Mouse (Mus musculus) embryonic facial prominence, embryonic 15.5 days (tissue): ENCODE measurements around the gene Grik3. TPM values are rescaled to one million over a fixed set of nuclear protein-coding genes. Genes with fewer than 3 reads are reported as not detected.

Experiments used
- ATAC-seq: fragments of 200-750 bp; cut with Nextera tagmentation; 2 replicates; pipeline ENCODE4 v1.8.0; 2017; ENCODE audit warnings: low read depth, moderate TSS enrichment; ENCODE audit not compliant: insufficient number of reproducible peaks, low FRiP score, low TSS enrichment
- H3K27ac ChIP-seq: fragments of 300-500 bp; sonication (generic); replicated peaks from 2 replicates; pipeline ENCODE4 v1.5.1; 2015; ENCODE audit warnings: mild to moderate bottlenecking, inconsistent platforms
- H3K27me3 ChIP-seq: fragments of 300-500 bp; sonication (generic); 2 replicates; pipeline ENCODE4 v1.6.1; 2015; ENCODE audit warnings: inconsistent platforms
- H3K36me3 ChIP-seq: fragments of 300-500 bp; sonication (generic); 2 replicates; pipeline ENCODE4 v1.6.1; 2015; ENCODE audit warnings: mild to moderate bottlenecking, inconsistent platforms
- H3K4me1 ChIP-seq: fragments of 300-500 bp; sonication (generic); 2 replicates; pipeline ENCODE4 v1.6.1; 2015; ENCODE audit warnings: inconsistent platforms
- H3K4me2 ChIP-seq: fragments of 300-500 bp; sonication (generic); replicated peaks from 2 replicates; pipeline ENCODE4 v1.6.1; 2015; ENCODE audit warnings: mild to moderate bottlenecking, inconsistent platforms
- H3K4me3 ChIP-seq: fragments of 300-500 bp; sonication (generic); replicated peaks from 2 replicates; pipeline ENCODE4 v1.5.1; 2015; ENCODE audit warnings: mild to moderate bottlenecking, inconsistent platforms
- H3K9ac ChIP-seq: fragments of 300-500 bp; sonication (generic); 2 replicates; pipeline ENCODE4 v1.6.1; 2015; ENCODE audit warnings: inconsistent platforms
- H3K9me3 ChIP-seq: fragments of 300-500 bp; sonication (generic); replicated peaks from 2 replicates; pipeline ENCODE4 v1.6.1; 2016; ENCODE audit warnings: inconsistent platforms
- WGBS: fragments of 180-500 bp; shearing (Covaris S2); methylation state at CpG from one replicate; pipeline ENCODE4 v1.1.7; 2015; 5-methylcytosine and 5-hydroxymethylcytosine counted together
- polyA plus RNA-seq: library from polyadenylated mRNA; unstranded; fragments of >200 nt; fragmentation: Nextera tagmentation; extraction: Ambion mirVana; gene quantifications from 2 replicates; pipeline ENCODE4 v1.2.1, GENCODE M21; 2015

Gene Grik3
- polyA plus RNA-seq, 1 experiment from 2014 or later, result 0.63 TPM

GRCm38 (mm10) chr4:125571651-125572311, 81.3 kb downstream of the Grik3 start:
- Histone ChIP-seq H3K4me3 (no peak overlapping the region), H3K36me3 (no peaks in the 10 kb centered on the region), H3K4me2 (no peak overlapping the region), H3K27me3 (peaks cover 21% of the 10 kb centered on the region), H3K9me3 (no peaks in the 10 kb centered on the region), H3K9ac (no peak overlapping the region), H3K4me1 (peaks cover 7% of the 10 kb centered on the region; the same call in 1 of the 2 replicates), H3K27ac (no peak overlapping the region)
- WGBS, result 26% methylated on average over 12 of the region's 12 CpGs
- no peak for ATAC-seq

GRCm38 (mm10) chr4:125572312-125572663, 81.8 kb downstream of the Grik3 start:
- Histone ChIP-seq H3K27me3 (peaks cover 21% of the 10 kb centered on the region), H3K36me3 (no peaks in the 10 kb centered on the region), H3K4me1 (peaks cover 7% of the 10 kb centered on the region; the same call in 1 of the 2 replicates), H3K27ac (no peak overlapping the region), H3K9me3 (no peaks in the 10 kb centered on the region), H3K4me3 (no peak overlapping the region), H3K9ac (no peak overlapping the region), H3K4me2 (no peak overlapping the region)
- ATAC-seq, result no peak
- WGBS, result 3% methylated on average over 5 of the region's 5 CpGs

GRCm38 (mm10) chr4:125573000-125573399, 82.5 kb downstream of the Grik3 start:
- no peak overlapping the region for H3K4me3 ChIP-seq
- no peaks in the 10 kb centered on the region for H3K9me3 ChIP-seq
- H3K27ac ChIP-seq, result no peak overlapping the region
- no peak overlapping the region for H3K4me2 ChIP-seq
- no peak overlapping the region for H3K9ac ChIP-seq
- H3K4me1 ChIP-seq, result peaks cover 7% of the 10 kb centered on the region; the same call in 1 of the 2 replicates
- 16% methylated on average over 5 of the region's 5 CpGs for WGBS
- H3K27me3 ChIP-seq, result peaks cover 21% of the 10 kb centered on the region
- no peak for ATAC-seq
- H3K36me3 ChIP-seq, result no peaks in the 10 kb centered on the region

GRCm38 (mm10) chr4:125573951-125574675, 83.6 kb downstream of the Grik3 start:
- WGBS, result 23% methylated on average over 11 of the region's 11 CpGs
- Histone ChIP-seq H3K36me3 (no peaks in the 10 kb centered on the region), H3K9ac (no peak overlapping the region), H3K4me3 (no peak overlapping the region), H3K4me1 (peaks cover 7% of the 10 kb centered on the region; the same call in 1 of the 2 replicates), H3K4me2 (no peak overlapping the region), H3K9me3 (no peaks in the 10 kb centered on the region), H3K27me3 (peaks cover 21% of the 10 kb centered on the region), H3K27ac (no peak overlapping the region)
- ATAC-seq, result no peak

GRCm38 (mm10) chr4:125580336-125580735, 89.8 kb downstream of the Grik3 start:
- Histone ChIP-seq H3K27me3 (no peaks in the 10 kb centered on the region), H3K4me3 (no peak overlapping the region), H3K9me3 (no peaks in the 10 kb centered on the region), H3K9ac (no peak overlapping the region), H3K4me1 (no peaks in the 10 kb centered on the region), H3K4me2 (no peak overlapping the region), H3K36me3 (no peaks in the 10 kb centered on the region), H3K27ac (no peak overlapping the region)
- 23% methylated on average over 5 of the region's 5 CpGs for WGBS
- no peak for ATAC-seq

- H3K9ac ChIP-seq, result no peak overlapping the region
- 65% methylated on average over 9 of the region's 9 CpGs for WGBS
- H3K27ac ChIP-seq, result no peak overlapping the region
- no peaks in the 10 kb centered on the region for H3K36me3 ChIP-seq
- peaks cover 20% of the 10 kb centered on the region for H3K27me3 ChIP-seq
- H3K4me2 ChIP-seq, result no peak overlapping the region
- no peak overlapping the region for H3K4me3 ChIP-seq
- no peak for ATAC-seq
- no peaks in the 10 kb centered on the region for H3K9me3 ChIP-seq
- no peaks in the 10 kb centered on the region for H3K4me1 ChIP-seq
These were observed 92.8 kb downstream of the Grik3 start for GRCm38 (mm10) chr4:125583272-125583671.

- ATAC-seq, result no peak
- Histone ChIP-seq H3K4me3 (no peak overlapping the region), H3K27me3 (peaks cover 25% of the 10 kb centered on the region), H3K9ac (no peak overlapping the region), H3K4me1 (no peaks in the 10 kb centered on the region), H3K36me3 (no peaks in the 10 kb centered on the region), H3K4me2 (no peak overlapping the region), H3K9me3 (no peaks in the 10 kb centered on the region), H3K27ac (no peak overlapping the region)
- 77% methylated on average over 4 of the region's 4 CpGs for WGBS
These were observed 93.4 kb downstream of the Grik3 start for GRCm38 (mm10) chr4:125583935-125584334.

- no peaks in the 10 kb centered on the region for H3K4me1 ChIP-seq
- H3K9me3 ChIP-seq, result no peaks in the 10 kb centered on the region
- no peak overlapping the region for H3K27ac ChIP-seq
- no peak for ATAC-seq
- H3K36me3 ChIP-seq, result no peaks in the 10 kb centered on the region
- H3K9ac ChIP-seq, result no peak overlapping the region
- WGBS, result 71% methylated on average over 3 of the region's 3 CpGs
- H3K4me3 ChIP-seq, result no peak overlapping the region
- no peak overlapping the region for H3K4me2 ChIP-seq
- peaks cover 31% of the 10 kb centered on the region for H3K27me3 ChIP-seq
These were observed 94.2 kb downstream of the Grik3 start for GRCm38 (mm10) chr4:125584676-125585075.

GRCm38 (mm10) chr4:125587577-125587976, 97.1 kb downstream of the Grik3 start:
- H3K9me3 ChIP-seq, result no peaks in the 10 kb centered on the region
- H3K9ac ChIP-seq, result no peak overlapping the region
- no peaks in the 10 kb centered on the region for H3K36me3 ChIP-seq
- H3K4me1 ChIP-seq, result peaks cover 19% of the 10 kb centered on the region
- H3K4me3 ChIP-seq, result no peak overlapping the region
- no peak overlapping the region for H3K27ac ChIP-seq
- ATAC-seq, result no peak
- WGBS, result 23% methylated on average over 12 of the region's 12 CpGs
- H3K27me3 ChIP-seq, result peaks cover 31% of the 10 kb centered on the region
- H3K4me2 ChIP-seq, result no peak overlapping the region

- Histone ChIP-seq H3K4me1 (peaks cover 23% of the 10 kb centered on the region), H3K4me3 (no peak overlapping the region), H3K9ac (no peak overlapping the region), H3K9me3 (no peaks in the 10 kb centered on the region), H3K4me2 (no peak overlapping the region), H3K27me3 (peaks cover 31% of the 10 kb centered on the region), H3K36me3 (no peaks in the 10 kb centered on the region), H3K27ac (no peak overlapping the region)
- ATAC-seq, result no peak
- 10% methylated on average over 14 of the region's 14 CpGs for WGBS
These were observed 99.9 kb downstream of the Grik3 start for GRCm38 (mm10) chr4:125590241-125590919.

GRCm38 (mm10) chr4:125592663-125593062, 102.2 kb downstream of the Grik3 start:
- Histone ChIP-seq H3K27me3 (peaks cover 18% of the 10 kb centered on the region), H3K4me1 (peaks cover 23% of the 10 kb centered on the region), H3K27ac (no peak overlapping the region), H3K4me3 (no peak overlapping the region), H3K9ac (no peak overlapping the region), H3K4me2 (no peak overlapping the region), H3K9me3 (no peaks in the 10 kb centered on the region), H3K36me3 (no peaks in the 10 kb centered on the region)
- WGBS, result 35% methylated on average over 4 of the region's 4 CpGs
- ATAC-seq, result no peak
